Mouse (Mus musculus) embryonic facial prominence, embryonic 11.5 days (tissue): Measurements from ENCODE around the gene Zc3h18. TPM values are rescaled to one million over a fixed set of nuclear protein-coding genes. Genes with fewer than 3 reads are reported as not detected.

Experiments used
- ATAC-seq: fragments of 200-750 bp; cut with Nextera tagmentation; replicated peaks from 2 replicates; pipeline ENCODE4 v1.8.0; 2017; ENCODE audit warnings: low read depth; ENCODE audit not compliant: insufficient number of reproducible peaks, low FRiP score, low TSS enrichment
- DNase-seq: peaks from one replicate; pipeline ENCODE4 v3.0.0-alpha.2; 2015; ENCODE audit warnings: low spot score
- H3K27ac ChIP-seq: fragments of 300-500 bp; sonication (generic); replicated peaks from 2 replicates; pipeline ENCODE4 v1.5.1; 2014; ENCODE audit warnings: mild to moderate bottlenecking, low read depth, low read length, control low read depth
- H3K27me3 ChIP-seq: fragments of 300-500 bp; sonication (generic); 2 replicates; pipeline ENCODE4 v1.6.1; 2014; ENCODE audit warnings: mild to moderate bottlenecking, low read length, moderate library complexity, mixed read lengths; ENCODE audit not compliant: control insufficient read depth, insufficient read depth
- H3K36me3 ChIP-seq: fragments of 300-500 bp; sonication (generic); replicated peaks from 2 replicates; pipeline ENCODE4 v1.6.1; 2014; ENCODE audit warnings: low read depth, mild to moderate bottlenecking, low read length, moderate library complexity, mixed read lengths; ENCODE audit not compliant: control insufficient read depth, insufficient read depth
- H3K4me1 ChIP-seq: fragments of 300-500 bp; sonication (generic); 2 replicates; pipeline ENCODE4 v1.6.1; 2014; ENCODE audit warnings: low read length, mixed read lengths; ENCODE audit not compliant: control insufficient read depth, insufficient read depth
- H3K4me2 ChIP-seq: fragments of 300-500 bp; sonication (generic); 2 replicates; pipeline ENCODE4 v1.6.1; 2014; ENCODE audit warnings: low read depth, mild to moderate bottlenecking, control low read depth, low read length, moderate library complexity
- H3K4me3 ChIP-seq: fragments of 300-500 bp; sonication (generic); 2 replicates; pipeline ENCODE4 v1.5.1; 2014; ENCODE audit warnings: low read depth, low read length, control low read depth
- H3K9ac ChIP-seq: fragments of 300-500 bp; sonication (generic); replicated peaks from 2 replicates; pipeline ENCODE4 v1.6.1; 2014; ENCODE audit warnings: mild to moderate bottlenecking, control low read depth, low read length
- H3K9me3 ChIP-seq: fragments of 300-500 bp; sonication (generic); replicated peaks from 2 replicates; pipeline ENCODE4 v1.6.1; 2016; ENCODE audit warnings: mild to moderate bottlenecking, low read length, inconsistent platforms, mixed read lengths; ENCODE audit not compliant: control insufficient read depth
- WGBS: fragments of 180-500 bp; shearing (Covaris S2); extraction: QIAGEN DNeasy Blood & Tissue Kit; methylation state at CpG from one replicate; pipeline ENCODE4 v1.1.7; 2014; 5-methylcytosine and 5-hydroxymethylcytosine counted together
- polyA plus RNA-seq: library from polyadenylated mRNA; unstranded; fragments of >200 nt; fragmentation: Nextera tagmentation; extraction: Ambion mirVana; gene quantifications from 2 replicates; pipeline ENCODE4 v1.2.1, GENCODE M21; 2014

Zc3h18 gene
- polyA plus RNA-seq, 1 experiment from 2014 or later, result 40.1 TPM

GRCm38 (mm10) chr8:122354157-122354556, 22.3 kb upstream of the Zc3h18 start:
- no peaks in the 10 kb centered on the region for H3K9me3 ChIP-seq
- ATAC-seq (no peak), DNase-seq (no peak)
- H3K27ac ChIP-seq, result no peak overlapping the region
- H3K9ac ChIP-seq, result no peak overlapping the region
- H3K4me3 ChIP-seq, result no peak overlapping the region
- no peaks in the 10 kb centered on the region for H3K27me3 ChIP-seq
- no peaks in the 10 kb centered on the region for H3K4me1 ChIP-seq
- no peaks in the 10 kb centered on the region for H3K36me3 ChIP-seq
- WGBS, result 88% methylated on average over 8 of the region's 8 CpGs
- no peak overlapping the region for H3K4me2 ChIP-seq

GRCm38 (mm10) chr8:122355642-122356606, 20.5 kb upstream of the Zc3h18 start:
- DNase-seq, result no peak
- 71% methylated on average over 9 of the region's 9 CpGs for WGBS
- no peaks in the 10 kb centered on the region for H3K36me3 ChIP-seq
- no peak for ATAC-seq
- no peak overlapping the region for H3K4me3 ChIP-seq
- no peak overlapping the region for H3K4me2 ChIP-seq
- H3K4me1 ChIP-seq, result no peaks in the 10 kb centered on the region
- H3K27ac ChIP-seq, result no peak overlapping the region
- H3K27me3 ChIP-seq, result no peaks in the 10 kb centered on the region
- no peaks in the 10 kb centered on the region for H3K9me3 ChIP-seq
- H3K9ac ChIP-seq, result no peak overlapping the region

- no peaks in the 10 kb centered on the region for H3K9me3 ChIP-seq
- H3K4me2 ChIP-seq, result no peak overlapping the region
- ATAC-seq (no peak), DNase-seq (no peak)
- WGBS, result 62% methylated on average over 11 of the region's 11 CpGs
- no peak overlapping the region for H3K9ac ChIP-seq
- H3K4me1 ChIP-seq, result no peaks in the 10 kb centered on the region
- H3K27me3 ChIP-seq, result no peaks in the 10 kb centered on the region
- no peak overlapping the region for H3K4me3 ChIP-seq
- H3K36me3 ChIP-seq, result no peaks in the 10 kb centered on the region
- no peak overlapping the region for H3K27ac ChIP-seq
These were observed 19.2 kb upstream of the Zc3h18 start for GRCm38 (mm10) chr8:122357202-122357601.

- DNase-seq (no peak), ATAC-seq (no peak)
- H3K4me1 ChIP-seq, result no peaks in the 10 kb centered on the region
- H3K9me3 ChIP-seq, result no peaks in the 10 kb centered on the region
- no peaks in the 10 kb centered on the region for H3K27me3 ChIP-seq
- H3K4me3 ChIP-seq, result no peak overlapping the region
- H3K9ac ChIP-seq, result no peak overlapping the region
- 79% methylated on average over 5 of the region's 5 CpGs for WGBS
- H3K4me2 ChIP-seq, result no peak overlapping the region
- no peaks in the 10 kb centered on the region for H3K36me3 ChIP-seq
- no peak overlapping the region for H3K27ac ChIP-seq
These were observed 18.8 kb upstream of the Zc3h18 start for GRCm38 (mm10) chr8:122357641-122358040.

GRCm38 (mm10) chr8:122359111-122359775, 17.2 kb upstream of the Zc3h18 start:
- Histone ChIP-seq H3K36me3 (no peaks in the 10 kb centered on the region), H3K27me3 (no peaks in the 10 kb centered on the region), H3K27ac (no peak overlapping the region), H3K9me3 (no peaks in the 10 kb centered on the region), H3K4me1 (no peaks in the 10 kb centered on the region), H3K4me3 (no peak overlapping the region), H3K4me2 (no peak overlapping the region), H3K9ac (no peak overlapping the region)
- no peak for ATAC-seq
- WGBS, result 79% methylated on average over 15 of the region's 15 CpGs
- no peak for DNase-seq

GRCm38 (mm10) chr8:122360696-122361416, 15.6 kb upstream of the Zc3h18 start, which contains the start of gene Trhr2:
Trhr2 (minus strand) TSS chr8:122360746.
- Histone ChIP-seq H3K4me1 (no peaks in the 10 kb centered on the region), H3K9me3 (no peaks in the 10 kb centered on the region), H3K4me3 (no peak within 1 kb of the TSS), H3K27ac (no peak within 1 kb of the TSS), H3K4me2 (no peak within 1 kb of the TSS), H3K36me3 (no peaks in the 10 kb centered on the region), H3K27me3 (no peaks in the 10 kb centered on the region), H3K9ac (no peak within 1 kb of the TSS)
- ATAC-seq (no peak), DNase-seq (no peak)
- WGBS, result 77% methylated on average over 7 of the region's 7 CpGs

- no peak overlapping the region for H3K27ac ChIP-seq
- no peak overlapping the region for H3K9ac ChIP-seq
- ATAC-seq (no peak), DNase-seq (no peak)
- H3K27me3 ChIP-seq, result no peaks in the 10 kb centered on the region
- no peak overlapping the region for H3K4me3 ChIP-seq
- WGBS, result 42% methylated on average over 5 of the region's 5 CpGs
- no peak overlapping the region for H3K4me2 ChIP-seq
- H3K9me3 ChIP-seq, result no peaks in the 10 kb centered on the region
- H3K36me3 ChIP-seq, result no peaks in the 10 kb centered on the region
- H3K4me1 ChIP-seq, result no peaks in the 10 kb centered on the region
These were observed 14.1 kb upstream of the Zc3h18 start for GRCm38 (mm10) chr8:122362271-122362670.
